Mouse (Mus musculus) brown adipose tissue, adult 24 weeks (tissue): ENCODE results near the gene Glo1. TPM values are rescaled to one million over a fixed set of nuclear protein-coding genes. Genes with fewer than 3 reads are reported as not detected.

Source experiments
- H3K27ac ChIP-seq: fragments of 200-500 bp; replicated peaks from 2 replicates; pipeline ENCODE4 v1.5.1; 2012; ENCODE audit warnings: low read depth, mild to moderate bottlenecking, low read length
- H3K4me1 ChIP-seq: fragments of 200-500 bp; 2 replicates; pipeline ENCODE4 v1.6.1; 2012; ENCODE audit warnings: low read length, mixed read lengths; ENCODE audit not compliant: control insufficient read depth, insufficient read depth, insufficient read length
- H3K4me3 ChIP-seq: fragments of 200-500 bp; 2 replicates; pipeline ENCODE4 v1.5.1; 2012; ENCODE audit warnings: low read depth, mild to moderate bottlenecking, low read length, moderate library complexity; ENCODE audit not compliant: insufficient read depth
- polyA plus RNA-seq: library from polyadenylated mRNA; stranded (reverse); fragments of >200 nt; gene quantifications from 2 replicates; pipeline ENCODE4 v1.2.4, GENCODE M21; 2012; ENCODE audit not compliant: missing spikeins, insufficient read depth, insufficient read length

Glo1 gene
- polyA plus RNA-seq, 1 experiment, result 106 TPM

- Histone ChIP-seq H3K27ac (peak within 1 kb of the TSS; percentile 98), H3K4me3 (peak within 1 kb of the TSS; percentile 97), H3K4me1 (peaks cover 9% of the 10 kb centered on the region)
These were observed 50.5 kb downstream of the Glo1 start, which contains the start of gene Btbd9 for GRCm38 (mm10) chr17:30575941-30576773. TSS of gene Btbd9 (minus strand) at chr17:30576488.

GRCm38 (mm10) chr17:30575121-30575904 lies 51.4 kb downstream of the Glo1 start:
- peak overlapping the region; percentile 97 for H3K4me3 ChIP-seq
- peak overlapping the region; percentile 71 for H3K27ac ChIP-seq
- peaks cover 9% of the 10 kb centered on the region for H3K4me1 ChIP-seq

GRCm38 (mm10) chr17:30574783-30575075 lies 51.9 kb downstream of the Glo1 start:
- Histone ChIP-seq H3K4me3 (peak overlapping the region; percentile 97), H3K4me1 (peaks cover 9% of the 10 kb centered on the region), H3K27ac (0 out of 2 replicates have a peak overlapping the region, but pooled peaks have one; percentile 25)

GRCm38 (mm10) chr17:30573990-30574782 lies 52.5 kb downstream of the Glo1 start:
- Histone ChIP-seq H3K4me1 (peaks cover 9% of the 10 kb centered on the region), H3K4me3 (peak overlapping the region; percentile 97), H3K27ac (peak overlapping the region; percentile 25; the same call in 1 of the 2 replicates)

- H3K27ac ChIP-seq, result no peak overlapping the region
- H3K4me1 ChIP-seq, result peaks cover 4% of the 10 kb centered on the region; the same call in 1 of the 2 replicates
- no peak overlapping the region for H3K4me3 ChIP-seq
These were observed 55.7 kb downstream of the Glo1 start for GRCm38 (mm10) chr17:30570971-30571370.

- Histone ChIP-seq H3K27ac (no peak overlapping the region), H3K4me3 (no peak overlapping the region), H3K4me1 (peaks cover 4% of the 10 kb centered on the region; the same call in 1 of the 2 replicates)
These were observed 56.5 kb downstream of the Glo1 start for GRCm38 (mm10) chr17:30570173-30570572.

- Histone ChIP-seq H3K27ac (no peak overlapping the region), H3K4me3 (no peak overlapping the region), H3K4me1 (no peaks in the 10 kb centered on the region; the same call in 1 of the 2 replicates)
These were observed 58.2 kb downstream of the Glo1 start for GRCm38 (mm10) chr17:30568473-30568872.

- H3K4me3 ChIP-seq, result no peak overlapping the region
- no peak overlapping the region for H3K27ac ChIP-seq
- no peaks in the 10 kb centered on the region; the same call in 1 of the 2 replicates for H3K4me1 ChIP-seq
These were observed 61.7 kb downstream of the Glo1 start for GRCm38 (mm10) chr17:30564971-30565370.

- Histone ChIP-seq H3K27ac (no peak overlapping the region), H3K4me3 (no peak overlapping the region), H3K4me1 (no peaks in the 10 kb centered on the region; the same call in 1 of the 2 replicates)
These were observed 62.3 kb downstream of the Glo1 start for GRCm38 (mm10) chr17:30564407-30564806.

- Histone ChIP-seq H3K4me3 (no peak overlapping the region), H3K27ac (no peak overlapping the region), H3K4me1 (no peaks in the 10 kb centered on the region; the same call in 1 of the 2 replicates)
These were observed 63.1 kb downstream of the Glo1 start for GRCm38 (mm10) chr17:30563484-30564075.

- Histone ChIP-seq H3K4me3 (no peak overlapping the region), H3K27ac (no peak overlapping the region), H3K4me1 (no peaks in the 10 kb centered on the region; the same call in 1 of the 2 replicates)
These were observed 63.9 kb downstream of the Glo1 start for GRCm38 (mm10) chr17:30562770-30563169.

- Histone ChIP-seq H3K4me3 (no peak overlapping the region), H3K27ac (no peak overlapping the region)
These were observed 67.1 kb downstream of the Glo1 start for GRCm38 (mm10) chr17:30559536-30559935.

GRCm38 (mm10) chr17:30558623-30559022 lies 68.0 kb downstream of the Glo1 start:
- Histone ChIP-seq H3K4me3 (no peak overlapping the region), H3K4me1 (no peaks in the 10 kb centered on the region), H3K27ac (no peak overlapping the region)

More at GRCm38 (mm10) chr17:30559536-30559935, 67.1 kb downstream of the Glo1 start:
- no peaks in the 10 kb centered on the region for H3K4me1 ChIP-seq

GRCm38 (mm10) chr17:30556512-30556911 lies 70.2 kb downstream of the Glo1 start:
- Histone ChIP-seq H3K4me1 (no peaks in the 10 kb centered on the region), H3K4me3 (no peak overlapping the region), H3K27ac (no peak overlapping the region)
